Mouse (Mus musculus) right cerebral cortex, postnatal 25 days (tissue): ENCODE measurements around the gene Rps6ka5.
A peak's percentile ranks its signal among the peaks of the same experiment; 100 is the strongest.

Experiments
- DNase-seq: peaks from one replicate; pipeline ENCODE4 v3.0.0; 2022

The Rps6ka5 gene

GRCm38 (mm10) chr12:100579221-100579620 is 147.6 kb downstream of the Rps6ka5 start:
- DNase-seq: no peak

- DNase-seq: no peak
Measured at GRCm38 (mm10) chr12:100578291-100578690, 148.5 kb downstream of the Rps6ka5 start.

GRCm38 (mm10) chr12:100575739-100576138 is 151.0 kb downstream of the Rps6ka5 start:
- no peak for DNase-seq

GRCm38 (mm10) chr12:100570522-100571072 is 156.2 kb downstream of the Rps6ka5 start:
- peak; percentile 27 for DNase-seq

- peak; percentile 50 for DNase-seq
Measured at GRCm38 (mm10) chr12:100568831-100569230, 158.0 kb downstream of the Rps6ka5 start.

- DNase-seq: no peak
Measured at GRCm38 (mm10) chr12:100568105-100568504, 158.7 kb downstream of the Rps6ka5 start.

GRCm38 (mm10) chr12:100567627-100568026 is 159.2 kb downstream of the Rps6ka5 start:
- DNase-seq: no peak

GRCm38 (mm10) chr12:100553675-100554074 is 173.1 kb downstream of the Rps6ka5 start:
- DNase-seq: no peak

GRCm38 (mm10) chr12:100551972-100552371 is 174.8 kb downstream of the Rps6ka5 start:
- no peak for DNase-seq

- DNase-seq: no peak
Measured at GRCm38 (mm10) chr12:100544194-100544567, 182.6 kb downstream of the Rps6ka5 start.

- no peak for DNase-seq
Measured at GRCm38 (mm10) chr12:100543437-100544193, 183.2 kb downstream of the Rps6ka5 start.

- DNase-seq: no peak
Measured at GRCm38 (mm10) chr12:100542494-100542893, 184.3 kb downstream of the Rps6ka5 start.

GRCm38 (mm10) chr12:100542076-100542475 is 184.7 kb downstream of the Rps6ka5 start:
- DNase-seq: no peak

- DNase-seq: no peak
Measured at GRCm38 (mm10) chr12:100539158-100539714, 187.5 kb downstream of the Rps6ka5 start.

GRCm38 (mm10) chr12:100538445-100539157 is 188.2 kb downstream of the Rps6ka5 start:
- DNase-seq: no peak

GRCm38 (mm10) chr12:100537091-100537490 is 189.7 kb downstream of the Rps6ka5 start:
- no peak for DNase-seq

GRCm38 (mm10) chr12:100535028-100535427 is 191.8 kb downstream of the Rps6ka5 start:
- no peak for DNase-seq

GRCm38 (mm10) chr12:100534028-100534427 is 192.8 kb downstream of the Rps6ka5 start:
- no peak for DNase-seq

GRCm38 (mm10) chr12:100533209-100533608 is 193.6 kb downstream of the Rps6ka5 start:
- no peak for DNase-seq

GRCm38 (mm10) chr12:100531740-100532139 is 195.0 kb downstream of the Rps6ka5 start:
- DNase-seq: no peak

- no peak for DNase-seq
Measured at GRCm38 (mm10) chr12:100530871-100531270, 195.9 kb downstream of the Rps6ka5 start.

GRCm38 (mm10) chr12:100529651-100530050 is 197.1 kb downstream of the Rps6ka5 start:
- DNase-seq: no peak

- no peak for DNase-seq
Measured at GRCm38 (mm10) chr12:100529172-100529571, 197.6 kb downstream of the Rps6ka5 start.

GRCm38 (mm10) chr12:100528246-100528645 is 198.5 kb downstream of the Rps6ka5 start:
- DNase-seq: no peak
